Mouse (Mus musculus) right cerebral cortex, postnatal 36 days (tissue): ENCODE data around the gene Gm8237.
"Not testable (repeated sequence)": the region's sequence is repeated elsewhere in the genome, so short reads cannot be mapped to it uniquely, and the experiment has no call there.

ENCODE experiments used
- DNase-seq, 2 experiments: peaks; one replicate each; pipeline ENCODE4 v3.0.0; 2022; ENCODE audit warnings: low spot score in 2 of 2, mixed read lengths in 1 of 2

The Gm8237 gene

DNA sequence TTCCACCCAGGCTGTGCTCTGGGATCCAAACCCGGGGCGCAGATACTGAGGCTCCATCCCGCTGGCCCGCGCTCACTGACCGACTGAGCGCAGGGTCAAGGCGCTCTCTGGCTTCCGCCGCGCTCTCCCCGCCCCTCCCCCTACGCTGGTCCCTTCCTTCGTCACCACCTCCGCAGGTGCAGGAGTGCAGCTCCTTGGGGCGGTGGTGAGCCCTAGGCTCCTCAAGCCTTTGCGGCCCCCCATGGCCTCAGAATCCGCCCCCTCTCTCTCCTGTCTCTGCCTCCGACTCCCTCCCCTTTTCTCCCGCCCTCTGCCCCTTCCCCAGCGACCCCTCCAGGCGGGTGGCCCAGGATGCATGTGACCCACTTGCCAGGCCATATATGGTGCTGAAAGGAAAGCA, at the start of gene Gm8237:
Gene Gm8237 (minus strand): TSS at position 142 of the 400 bp plus-strand sequence.
- DNase-seq: not testable (repeated sequence)

DNA sequence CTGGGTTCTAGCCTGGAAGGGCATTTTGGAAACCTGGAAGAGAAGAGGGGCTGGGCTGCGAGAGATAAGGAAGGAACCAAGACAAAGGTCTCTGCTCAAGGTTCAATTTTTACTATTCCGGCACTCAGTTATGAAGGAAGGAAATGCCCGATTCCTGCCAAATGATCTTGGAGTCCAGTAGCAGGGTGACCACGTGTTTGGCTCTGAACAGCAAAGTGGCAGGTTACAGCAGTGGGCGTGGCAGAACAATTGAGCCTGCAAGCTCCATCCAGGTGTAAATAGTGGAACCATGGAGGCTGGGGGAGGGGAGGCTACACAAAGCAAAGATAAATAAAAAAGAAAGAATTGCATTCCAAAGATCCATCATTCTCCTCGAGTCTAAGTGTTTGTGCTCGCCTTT, 43.1 kb upstream of the Gm8237 start:
- DNase-seq: not testable (repeated sequence)

DNA sequence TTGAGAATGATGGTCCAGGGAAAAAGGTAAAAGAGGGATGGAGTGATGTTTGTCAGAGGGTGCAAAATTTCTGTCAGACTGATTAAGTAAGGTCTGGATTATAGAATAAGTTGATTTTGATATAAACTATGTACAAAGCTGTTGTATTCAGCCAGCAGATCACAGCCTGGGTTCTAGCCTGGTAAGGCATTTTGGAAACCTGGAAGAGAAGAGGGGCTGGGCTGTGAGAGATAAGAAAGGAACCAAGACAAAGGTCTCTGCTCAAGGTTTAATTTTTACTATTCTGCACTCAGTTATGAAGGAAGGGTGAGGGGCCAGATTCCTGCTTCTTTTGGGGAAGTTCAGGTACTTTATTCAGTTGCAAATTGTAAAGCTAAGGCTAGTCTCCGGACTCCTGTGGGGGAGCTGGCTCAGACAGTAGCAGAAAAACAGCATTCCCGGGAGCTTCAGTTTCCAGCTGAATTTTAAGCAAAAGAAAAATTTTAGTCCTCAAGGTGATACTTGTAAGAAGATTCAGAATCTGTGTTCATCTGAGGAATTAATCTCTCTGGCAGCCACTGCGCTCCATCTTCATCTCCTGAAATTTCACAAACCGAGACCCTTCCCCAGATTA, 38.3 kb upstream of the Gm8237 start:
- DNase-seq: not testable (repeated sequence)

DNA sequence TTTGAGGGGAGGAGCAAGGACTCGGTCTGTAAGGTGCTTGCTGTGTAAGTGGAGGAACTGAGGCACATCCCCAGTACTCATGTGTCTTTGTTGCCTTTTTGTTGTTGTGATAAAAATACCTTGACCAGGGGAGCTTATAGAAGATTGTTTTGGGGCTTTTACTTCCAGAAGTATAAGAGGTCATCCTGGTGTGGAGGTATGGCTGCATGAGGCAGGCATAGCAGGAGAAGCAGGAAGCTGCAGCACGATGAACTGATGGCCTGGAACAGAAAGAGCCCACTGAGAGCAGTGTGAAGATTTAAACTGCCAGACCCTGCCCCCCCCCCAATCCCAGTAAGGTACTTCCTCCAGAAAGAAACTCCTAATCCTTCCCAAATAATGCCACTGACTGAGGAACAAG, 33.5 kb upstream of the Gm8237 start:
- not testable (repeated sequence) for DNase-seq

DNA sequence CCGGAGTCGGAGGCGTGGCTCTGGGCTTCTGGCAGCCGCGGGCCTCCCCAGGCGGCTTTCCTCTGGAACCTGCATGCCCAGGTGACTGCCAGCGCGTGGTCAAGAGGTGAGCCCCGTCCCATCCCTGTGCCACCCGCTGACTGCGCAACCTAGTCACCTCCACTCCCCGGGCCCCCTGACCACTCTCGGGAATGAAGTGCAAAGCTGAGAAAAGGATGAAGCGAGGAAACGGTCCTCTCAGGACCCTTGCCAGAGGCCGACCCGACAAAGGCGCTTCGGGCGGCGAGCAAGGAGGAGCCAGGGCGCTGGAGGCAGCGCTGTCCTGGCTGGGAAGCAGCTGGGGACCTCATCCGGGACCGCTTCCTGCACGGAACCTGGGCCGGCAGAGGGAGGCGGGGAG, 391 bp downstream of the Gm8237 start:
- DNase-seq: not testable (repeated sequence)

DNA sequence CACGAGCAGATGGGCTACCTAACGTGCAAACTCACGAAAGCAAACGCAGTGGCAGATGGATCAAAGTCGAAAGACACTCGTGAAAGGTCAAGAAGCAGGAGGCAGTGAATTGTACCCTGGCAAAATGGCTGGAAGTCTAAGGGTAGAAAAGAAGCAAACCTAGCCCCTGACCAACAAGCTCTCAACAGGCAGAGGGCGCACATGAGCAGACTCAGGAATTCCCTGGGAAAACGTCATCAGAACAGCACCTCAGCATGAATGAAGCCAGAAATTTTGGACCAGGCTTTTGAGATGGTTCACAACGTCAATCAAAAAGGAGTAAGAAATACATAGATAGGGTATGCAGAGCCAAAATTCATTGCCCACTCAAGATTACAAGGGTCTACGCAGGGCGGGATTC, 1.0 kb downstream of the Gm8237 start:
- peak in 1 of 2 experiments; percentile 16 for DNase-seq

DNA sequence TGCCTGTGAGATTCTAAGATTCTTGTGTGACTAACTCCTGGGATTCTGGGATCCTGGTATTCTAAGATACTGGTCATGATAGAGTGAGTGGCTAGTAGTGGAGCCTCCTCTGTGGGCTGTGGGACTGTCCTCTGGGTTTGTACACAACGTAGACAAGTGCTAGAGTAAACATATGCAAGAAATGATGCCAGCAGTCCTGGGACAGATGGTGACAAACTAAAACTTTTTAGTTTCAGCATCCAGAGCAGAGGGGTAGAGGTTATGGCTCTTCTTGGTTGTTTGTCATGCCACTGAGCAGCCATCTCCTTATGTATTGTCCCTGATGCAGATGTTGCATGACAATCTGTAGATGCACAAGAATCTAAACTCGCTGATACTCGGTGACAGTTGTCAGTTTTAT, 24.3 kb downstream of the Gm8237 start:
- DNase-seq: not testable (repeated sequence)

DNA sequence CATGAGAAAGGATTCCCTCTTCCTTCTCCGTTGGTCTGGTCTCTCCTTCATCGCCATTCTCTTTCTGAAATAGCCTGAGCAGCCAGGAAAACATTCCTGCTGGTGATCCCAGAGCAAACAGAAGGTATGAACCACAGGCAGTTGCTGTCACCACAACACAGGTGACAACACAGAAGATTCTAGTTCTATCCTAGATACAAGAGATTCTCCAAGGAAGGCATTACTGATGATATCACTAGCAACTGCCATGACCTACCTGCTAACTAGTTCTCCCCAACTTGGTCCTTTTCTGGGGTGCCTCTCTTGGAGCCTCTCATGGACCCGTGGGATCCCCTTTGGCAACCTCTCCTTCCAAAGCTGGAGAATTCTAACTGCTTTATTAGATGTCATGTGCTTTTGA, 50.0 kb downstream of the Gm8237 start, which contains the start of gene Gm3424:
Gene Gm3424 (minus strand): TSS at position 101 of the 400 bp plus-strand sequence.
- DNase-seq: not testable (repeated sequence)

DNA sequence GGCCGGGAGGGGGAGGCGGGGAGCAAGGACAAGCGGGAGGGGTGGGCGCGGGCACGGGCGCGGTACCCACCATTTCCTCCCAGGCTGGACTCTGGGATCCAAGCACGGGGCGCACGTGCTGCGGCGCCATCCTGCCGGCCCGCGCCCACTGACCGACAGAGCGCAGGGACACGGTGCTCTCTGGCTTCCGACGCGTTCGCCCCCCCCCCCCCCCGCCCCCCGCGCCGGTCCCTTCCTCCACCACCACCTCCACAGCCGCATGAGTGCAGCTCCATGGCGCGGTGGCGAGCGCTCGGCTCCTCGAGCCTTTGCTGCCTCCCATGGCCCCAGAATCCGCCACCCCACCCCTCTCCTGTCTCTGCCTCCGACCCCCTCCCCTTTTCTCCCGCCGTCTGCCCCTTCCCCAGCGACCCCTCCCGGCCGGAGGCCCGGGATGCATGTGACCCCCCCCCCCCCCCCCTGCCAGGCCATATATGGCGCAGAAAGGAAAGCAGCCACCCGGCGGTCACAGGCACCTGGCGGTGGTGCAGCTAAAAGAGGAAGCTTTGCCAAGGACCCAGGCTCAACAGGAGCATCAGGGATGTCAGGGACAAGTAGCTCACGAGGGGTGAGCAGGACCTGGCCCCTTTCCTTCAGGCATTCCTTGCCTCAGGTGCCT, 67.4 kb downstream of the Gm8237 start:
- DNase-seq: not testable (repeated sequence)
